Mouse (Mus musculus) embryonic facial prominence, embryonic 12.5 days (tissue): ENCODE results near the gene Popdc2. TPM values are rescaled to one million over a fixed set of nuclear protein-coding genes. Genes with fewer than 3 reads are reported as not detected.
A peak's percentile ranks its signal among the peaks of the same experiment; 100 is the strongest.

Source experiments
- ATAC-seq: fragments of 200-750 bp; cut with Nextera tagmentation; 2 replicates; pipeline ENCODE4 v1.8.0; 2017; ENCODE audit not compliant: insufficient number of reproducible peaks, insufficient read depth, low FRiP score, low TSS enrichment
- H3K27ac ChIP-seq: fragments of 300-500 bp; sonication (generic); 2 replicates; pipeline ENCODE4 v1.5.1; 2016; ENCODE audit warnings: mild to moderate bottlenecking
- H3K27me3 ChIP-seq: fragments of 300-500 bp; sonication (generic); 2 replicates; pipeline ENCODE4 v1.6.1; 2016; ENCODE audit warnings: mild to moderate bottlenecking, moderate library complexity
- H3K36me3 ChIP-seq: fragments of 300-500 bp; sonication (generic); 2 replicates; pipeline ENCODE4 v1.6.1; 2016; ENCODE audit warnings: mild to moderate bottlenecking
- H3K4me1 ChIP-seq: fragments of 300-500 bp; sonication (generic); 2 replicates; pipeline ENCODE4 v1.6.1; 2016
- H3K4me2 ChIP-seq: fragments of 300-500 bp; sonication (generic); replicated peaks from 2 replicates; pipeline ENCODE4 v1.6.1; 2016; ENCODE audit warnings: mild to moderate bottlenecking, moderate library complexity
- H3K4me3 ChIP-seq: fragments of 300-500 bp; sonication (generic); 2 replicates; pipeline ENCODE4 v1.5.1; 2016; ENCODE audit warnings: mild to moderate bottlenecking
- H3K9ac ChIP-seq: fragments of 300-500 bp; sonication (generic); 2 replicates; pipeline ENCODE4 v1.6.1; 2016; ENCODE audit warnings: mild to moderate bottlenecking, moderate library complexity
- H3K9me3 ChIP-seq: fragments of 300-500 bp; sonication (generic); 2 replicates; pipeline ENCODE4 v1.6.1; 2016; ENCODE audit warnings: mild to moderate bottlenecking, moderate library complexity
- WGBS: fragments of 180-500 bp; shearing (Covaris S2); methylation state at CpG from one replicate; pipeline ENCODE4 v1.1.7; 2016; 5-methylcytosine and 5-hydroxymethylcytosine counted together
- polyA plus RNA-seq: library from polyadenylated mRNA; unstranded; fragments of >200 nt; fragmentation: Nextera tagmentation; extraction: Ambion mirVana; gene quantifications from 2 replicates; pipeline ENCODE4 v1.2.1, GENCODE M21; 2016

Popdc2 gene
- polyA plus RNA-seq, 1 experiment from 2014 or later = 1.4 TPM

DNA sequence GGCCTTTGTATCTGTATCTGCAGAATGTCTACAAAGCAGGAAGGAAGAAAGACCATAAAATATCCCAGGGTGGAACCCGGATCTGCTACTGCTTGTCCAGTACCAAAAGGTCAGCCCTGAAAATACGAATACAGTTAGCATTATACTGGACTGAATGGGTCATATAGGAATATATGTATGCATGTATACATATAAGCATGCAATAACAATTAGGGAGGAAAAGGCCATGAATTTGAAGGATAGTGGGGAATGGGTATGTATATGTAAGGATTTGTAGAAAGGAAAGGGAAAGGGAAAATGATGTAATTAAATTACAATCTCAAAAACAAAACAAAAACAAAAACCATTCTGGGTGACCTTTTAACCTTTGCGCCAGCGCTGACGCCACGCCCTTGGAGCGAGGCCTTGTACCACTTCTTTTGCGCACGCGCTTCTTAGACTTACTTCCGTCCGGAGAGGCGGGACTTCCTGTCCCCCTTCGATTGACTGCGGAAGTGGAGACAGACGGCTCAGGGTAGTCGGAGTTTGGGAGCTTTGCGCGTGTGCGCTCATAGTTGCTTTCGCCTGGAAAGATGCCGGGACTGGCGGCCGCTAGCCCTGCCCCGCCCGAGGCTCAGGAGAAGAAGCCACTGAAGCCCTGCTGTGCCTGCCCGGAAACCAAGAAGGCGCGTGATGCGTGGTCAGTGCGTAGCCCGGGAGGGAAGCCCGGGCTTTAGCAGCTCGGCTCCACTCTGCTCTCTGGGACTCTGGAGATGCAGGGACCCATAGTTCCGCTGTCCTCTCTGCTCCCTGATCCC, 15.3 kb upstream of the Popdc2 start, which contains the start of the genes Cox17 and Gm21987:
Gene Cox17, plus strand, starts transcription at position 463 of the 797 bp plus-strand sequence.
Gene Gm21987, plus strand, starts transcription at position 512 of the 797 bp plus-strand sequence.
- Histone ChIP-seq H3K27me3 (no peaks in the 10 kb centered on the region), H3K9me3 (no peaks in the 10 kb centered on the region), H3K4me1 (peaks cover 11% of the 10 kb centered on the region), H3K4me3 (peak within 1 kb of the TSS; percentile 88), H3K27ac (peak within 1 kb of the TSS; percentile 86), H3K36me3 (peaks cover 21% of the 10 kb centered on the region), H3K9ac (peak within 1 kb of the TSS; percentile 89), H3K4me2 (peak within 1 kb of the TSS; percentile 71)
- peak; percentile 93 for ATAC-seq
- 3% methylated on average over 35 of the region's 35 CpGs for WGBS

DNA sequence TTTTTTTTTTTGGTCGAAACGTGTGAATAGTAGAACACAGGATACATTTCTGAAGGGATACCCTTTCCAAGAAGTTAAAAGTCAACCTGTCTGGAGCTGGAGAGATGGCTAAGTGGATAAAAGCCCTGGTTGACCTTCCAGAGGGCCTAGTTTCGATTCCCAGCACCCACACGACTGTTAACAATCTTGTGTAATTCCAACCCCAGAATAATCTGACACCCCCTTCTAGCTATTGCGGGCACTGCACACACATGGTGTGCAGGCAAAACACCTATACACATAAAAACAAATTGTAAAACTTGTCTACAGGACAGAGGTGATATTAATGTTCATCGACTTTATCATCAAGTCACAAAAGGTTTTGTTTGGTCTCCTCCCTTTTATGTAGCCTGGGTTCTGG, 14.4 kb upstream of the Popdc2 start:
- H3K9ac ChIP-seq = no peak overlapping the region
- H3K27ac ChIP-seq = no peak overlapping the region
- peaks cover 27% of the 10 kb centered on the region for H3K36me3 ChIP-seq
- H3K27me3 ChIP-seq = no peaks in the 10 kb centered on the region
- peaks cover 8% of the 10 kb centered on the region for H3K4me1 ChIP-seq
- H3K4me2 ChIP-seq = peak overlapping the region; percentile 71
- no peaks in the 10 kb centered on the region for H3K9me3 ChIP-seq
- peak overlapping the region; percentile 88 for H3K4me3 ChIP-seq
- no peak for ATAC-seq
- WGBS = 54% methylated on average over 6 of the region's 6 CpGs

DNA sequence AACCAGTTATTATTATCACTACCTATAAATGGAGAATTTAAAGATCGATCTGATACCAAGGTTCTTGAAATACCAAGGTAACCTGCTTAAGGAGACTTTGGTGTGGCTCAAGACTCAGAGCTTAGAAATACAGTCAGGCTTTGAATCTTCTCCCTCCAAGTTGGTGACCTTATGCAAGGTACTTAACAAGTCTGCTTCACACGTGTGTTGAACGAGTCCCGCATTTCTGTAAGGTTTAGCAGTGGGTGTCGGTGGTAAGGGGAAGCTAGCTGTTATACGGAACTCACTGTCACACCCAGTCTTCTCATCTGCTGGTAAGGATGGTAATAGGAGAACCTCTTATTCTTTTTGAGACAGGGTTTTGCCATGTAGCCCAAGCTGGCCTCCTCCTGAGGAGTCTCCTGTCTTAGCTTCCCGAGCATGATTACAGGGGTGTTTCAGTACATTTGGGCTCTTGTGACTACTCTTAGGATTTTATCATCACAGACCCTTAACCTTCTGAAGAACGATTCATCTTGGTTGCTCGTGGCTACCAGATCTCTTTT, 13.7 kb upstream of the Popdc2 start:
- Histone ChIP-seq H3K9me3 (no peaks in the 10 kb centered on the region), H3K9ac (no peak overlapping the region), H3K27me3 (no peaks in the 10 kb centered on the region), H3K4me3 (no peak overlapping the region), H3K4me2 (0 out of 2 replicates have a peak overlapping the region, but pooled peaks have one; percentile 71), H3K4me1 (peaks cover 8% of the 10 kb centered on the region), H3K27ac (no peak overlapping the region), H3K36me3 (peaks cover 27% of the 10 kb centered on the region)
- ATAC-seq = no peak
- WGBS = 91% methylated on average over 9 of the region's 9 CpGs

DNA sequence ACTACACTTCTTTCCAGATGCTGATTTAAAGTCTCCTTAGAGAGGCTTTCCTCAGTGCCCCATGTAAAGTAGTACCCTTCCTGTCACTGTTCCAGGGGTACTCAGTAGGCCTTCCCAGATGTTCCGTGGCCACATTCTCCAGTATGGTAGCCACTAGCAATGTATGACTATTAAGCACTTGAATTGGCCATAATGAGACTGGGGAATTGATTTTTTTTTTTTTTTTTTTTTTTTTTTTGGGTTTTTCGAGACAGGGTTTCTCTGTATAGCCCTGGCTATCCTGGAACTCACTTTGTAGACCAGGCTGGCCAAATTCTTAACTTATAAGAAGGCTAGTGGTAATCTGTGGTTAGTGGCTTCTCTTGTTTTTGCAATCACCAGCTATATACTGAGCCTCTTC, 12.1 kb upstream of the Popdc2 start:
- WGBS = 84% methylated on average over 2 of the region's 2 CpGs
- no peak overlapping the region for H3K27ac ChIP-seq
- peaks cover 27% of the 10 kb centered on the region for H3K36me3 ChIP-seq
- no peak overlapping the region for H3K9ac ChIP-seq
- no peaks in the 10 kb centered on the region for H3K9me3 ChIP-seq
- no peak overlapping the region for H3K4me3 ChIP-seq
- no peaks in the 10 kb centered on the region for H3K27me3 ChIP-seq
- no peak for ATAC-seq
- H3K4me1 ChIP-seq = peaks cover 5% of the 10 kb centered on the region
- H3K4me2 ChIP-seq = no peak overlapping the region

DNA sequence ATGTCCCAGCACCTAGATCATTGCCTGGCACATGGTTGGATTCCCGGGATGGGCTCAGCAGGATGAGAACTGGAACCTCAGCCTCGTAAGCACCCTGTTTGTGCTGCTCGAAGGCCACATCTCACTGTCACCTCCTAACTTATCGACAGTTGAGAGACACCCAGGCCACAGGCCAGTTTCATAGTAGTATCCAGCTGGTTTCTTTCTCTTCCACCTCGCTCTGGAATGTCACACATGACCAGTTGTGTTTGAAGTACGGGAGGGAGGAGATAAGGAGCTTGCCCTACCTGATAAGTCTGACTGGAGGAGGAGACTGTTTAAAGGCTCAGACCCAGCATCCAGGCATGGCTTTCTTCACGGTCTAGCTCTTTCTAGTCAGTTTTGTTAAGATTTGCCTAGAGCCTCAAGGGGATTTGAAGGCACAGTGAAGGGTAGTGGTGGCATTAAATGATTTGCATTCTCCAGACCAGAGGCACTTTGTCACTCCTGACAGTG, 11.6 kb upstream of the Popdc2 start:
- Histone ChIP-seq H3K4me1 (peaks cover 5% of the 10 kb centered on the region), H3K36me3 (peaks cover 27% of the 10 kb centered on the region), H3K4me2 (no peak overlapping the region), H3K9ac (no peak overlapping the region), H3K27ac (no peak overlapping the region), H3K4me3 (no peak overlapping the region), H3K27me3 (no peaks in the 10 kb centered on the region), H3K9me3 (no peaks in the 10 kb centered on the region)
- no peak for ATAC-seq
- WGBS = 81% methylated on average over 7 of the region's 7 CpGs

DNA sequence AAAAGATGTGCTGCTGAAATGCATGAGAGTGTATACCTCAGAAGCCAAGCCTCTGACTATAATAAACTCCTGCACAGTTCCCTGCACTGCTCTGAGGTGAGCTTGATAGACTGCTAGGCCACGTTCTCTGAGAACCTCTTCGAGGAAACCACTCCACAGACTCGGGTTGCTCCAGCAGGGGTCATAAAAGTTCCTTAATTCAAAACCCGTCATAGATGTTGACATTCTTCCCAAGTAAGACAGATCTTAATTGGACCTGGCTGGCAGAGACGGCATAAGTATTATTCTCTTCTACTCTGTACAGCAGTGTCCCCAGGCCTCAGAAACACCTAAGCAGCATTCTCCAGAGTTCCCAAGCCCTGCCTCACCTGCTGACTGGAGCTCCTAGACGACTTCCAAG, 11.1 kb upstream of the Popdc2 start:
- ATAC-seq = no peak
- no peaks in the 10 kb centered on the region for H3K9me3 ChIP-seq

DNA sequence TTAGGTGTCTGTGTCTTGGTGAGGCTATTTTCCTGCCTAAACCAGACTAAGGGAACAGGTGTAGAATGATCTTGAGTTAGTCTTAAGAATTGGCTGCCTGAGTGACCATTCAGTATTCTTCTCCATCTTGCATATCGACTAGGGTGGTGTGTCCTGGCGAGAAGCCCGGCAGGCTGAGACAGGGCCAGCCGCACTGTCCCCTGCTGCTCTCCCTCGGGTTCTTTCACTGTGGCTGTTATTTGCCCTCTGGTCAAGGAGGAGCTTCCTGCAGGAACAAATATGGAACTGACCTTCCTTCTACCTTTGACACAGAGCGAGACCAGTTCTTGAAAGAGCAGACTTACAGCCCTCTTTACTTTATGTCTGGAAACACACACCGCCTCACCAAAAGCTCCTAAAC, 10.0 kb upstream of the Popdc2 start:
- ATAC-seq = no peak
- no peak overlapping the region for H3K4me2 ChIP-seq
- WGBS = 82% methylated on average over 7 of the region's 7 CpGs

More for the DNA sequence above, 11.1 kb upstream of the Popdc2 start:
- Histone ChIP-seq H3K9ac (no peak overlapping the region), H3K4me1 (peaks cover 5% of the 10 kb centered on the region), H3K27me3 (no peaks in the 10 kb centered on the region), H3K4me3 (no peak overlapping the region), H3K27ac (no peak overlapping the region), H3K36me3 (peaks cover 27% of the 10 kb centered on the region), H3K4me2 (no peak overlapping the region)
- WGBS = 79% methylated on average over 6 of the region's 6 CpGs

DNA sequence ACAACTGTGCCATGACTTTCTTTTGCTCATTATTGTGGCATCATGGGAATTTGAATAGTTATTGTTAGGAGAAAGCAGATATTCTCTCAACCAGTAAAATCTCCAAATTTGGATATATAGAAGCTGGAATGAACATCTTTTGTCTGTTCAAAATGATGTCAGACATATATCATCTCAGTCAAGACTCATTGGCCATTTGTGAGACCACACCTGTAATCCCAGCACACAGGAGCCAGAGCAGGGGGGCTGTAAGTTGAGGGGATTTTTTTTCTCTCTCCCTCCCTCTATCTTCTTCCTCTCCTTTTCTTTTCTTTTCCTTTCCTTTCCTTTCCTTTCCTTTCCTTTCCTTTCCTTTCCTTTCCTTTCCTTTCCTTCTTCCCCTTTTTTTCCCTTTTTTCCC, 9.2 kb upstream of the Popdc2 start:
- H3K4me1 ChIP-seq = peaks cover under 1% of the 10 kb centered on the region; the same call in 1 of the 2 replicates
- no peaks in the 10 kb centered on the region for H3K9me3 ChIP-seq
- H3K27ac ChIP-seq = no peak overlapping the region
- no peak overlapping the region for H3K9ac ChIP-seq
- no peak overlapping the region for H3K4me2 ChIP-seq
- no peaks in the 10 kb centered on the region for H3K27me3 ChIP-seq
- ATAC-seq = no peak
- no peak overlapping the region for H3K4me3 ChIP-seq
- H3K36me3 ChIP-seq = peaks cover 27% of the 10 kb centered on the region

More for the DNA sequence above, 10.0 kb upstream of the Popdc2 start:
- Histone ChIP-seq H3K27ac (no peak overlapping the region), H3K4me3 (no peak overlapping the region), H3K27me3 (no peaks in the 10 kb centered on the region), H3K36me3 (peaks cover 27% of the 10 kb centered on the region), H3K9ac (no peak overlapping the region), H3K9me3 (no peaks in the 10 kb centered on the region), H3K4me1 (peaks cover 5% of the 10 kb centered on the region)

DNA sequence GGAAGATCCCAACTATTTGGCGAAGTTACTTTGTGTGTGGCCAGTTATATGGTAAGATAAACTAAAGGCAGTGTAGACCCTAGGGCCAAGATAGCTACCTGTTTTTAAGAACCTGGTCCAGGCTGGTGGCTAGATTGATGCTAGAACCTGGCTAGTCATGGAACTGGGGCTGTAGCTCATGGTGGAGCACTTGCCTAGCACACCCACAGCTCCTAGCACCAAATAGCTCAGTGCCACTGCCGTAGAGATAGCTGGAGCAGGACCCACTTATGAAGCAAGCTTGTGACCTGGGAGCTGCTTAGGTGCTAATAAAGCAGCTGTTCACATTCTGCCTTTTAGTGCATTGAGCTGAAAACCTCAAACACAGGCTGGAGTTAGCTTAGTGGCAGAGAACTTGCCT, 8.4 kb upstream of the Popdc2 start:
- 97% methylated on average over 2 of the region's 2 CpGs for WGBS
- Histone ChIP-seq H3K9ac (no peak overlapping the region), H3K4me2 (no peak overlapping the region)

DNA sequence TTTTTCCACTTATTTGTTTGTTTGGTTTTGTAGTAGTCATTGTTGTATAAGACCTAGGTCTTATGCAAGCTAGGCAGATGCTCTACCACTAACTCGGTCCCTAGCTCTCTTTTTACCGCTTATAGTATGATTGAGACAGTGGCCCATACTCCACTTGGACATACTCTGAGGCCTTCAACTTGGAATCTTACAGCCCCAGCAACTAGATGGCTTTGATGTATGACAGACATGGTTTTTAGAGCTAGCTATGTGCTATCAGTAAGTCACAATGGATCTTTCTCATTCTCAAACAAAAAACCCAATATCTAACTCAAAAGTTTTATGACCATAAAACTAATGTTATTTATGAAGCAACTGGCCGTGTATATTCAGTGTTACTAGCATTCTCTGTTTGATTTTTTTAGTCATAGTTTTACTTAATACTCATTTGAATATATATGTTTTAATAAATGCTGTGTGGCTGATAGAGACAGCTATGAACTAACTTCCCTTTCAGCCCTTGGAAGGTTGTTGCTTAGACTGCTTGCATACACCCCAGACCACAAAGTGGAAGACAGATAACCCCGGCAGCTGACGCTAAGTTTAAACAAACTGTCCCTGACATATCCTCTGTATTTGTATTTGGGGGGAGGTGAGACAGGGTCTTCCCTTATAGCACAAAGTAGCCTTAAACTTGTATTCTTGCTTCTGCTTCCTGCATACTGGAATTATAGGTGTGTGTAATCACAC, 7.7 kb upstream of the Popdc2 start:
- Histone ChIP-seq H3K36me3 (peaks cover 23% of the 10 kb centered on the region), H3K4me1 (no peaks in the 10 kb centered on the region), H3K9ac (no peak overlapping the region), H3K27me3 (no peaks in the 10 kb centered on the region), H3K27ac (no peak overlapping the region), H3K4me2 (no peak overlapping the region), H3K9me3 (no peaks in the 10 kb centered on the region), H3K4me3 (no peak overlapping the region)
- ATAC-seq = no peak
- 93% methylated on average over 5 of the region's 5 CpGs for WGBS

More for the DNA sequence above, 8.4 kb upstream of the Popdc2 start:
- Histone ChIP-seq H3K4me3 (no peak overlapping the region), H3K27me3 (no peaks in the 10 kb centered on the region), H3K4me1 (no peaks in the 10 kb centered on the region), H3K9me3 (no peaks in the 10 kb centered on the region), H3K27ac (no peak overlapping the region), H3K36me3 (peaks cover 27% of the 10 kb centered on the region)
- ATAC-seq = no peak

DNA sequence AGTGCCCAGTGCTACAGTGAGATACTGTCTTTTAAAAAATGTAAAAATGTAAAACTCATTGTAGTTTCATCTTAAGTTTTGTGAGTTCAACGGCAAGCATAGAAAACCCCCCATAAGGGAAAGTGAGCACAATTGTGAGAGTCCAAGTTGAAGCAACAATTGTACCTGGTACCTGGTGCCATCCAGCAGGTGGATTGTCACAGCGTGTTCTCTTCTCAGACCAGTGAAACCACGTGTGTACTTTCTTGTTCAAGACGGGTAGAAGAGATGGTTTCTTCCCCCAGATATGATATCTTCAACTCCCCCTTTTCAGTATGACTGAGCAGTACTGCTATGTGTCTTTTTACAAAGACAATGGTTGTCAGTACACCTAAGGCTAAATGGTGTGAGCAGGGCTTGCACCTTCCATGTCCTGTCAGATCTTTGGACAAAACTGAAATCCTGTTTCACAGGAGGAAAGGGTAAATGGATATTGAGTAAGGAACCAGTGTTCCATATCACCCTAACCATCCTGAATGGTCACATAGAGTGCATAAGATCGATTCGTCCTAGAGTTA, 3.7 kb upstream of the Popdc2 start:
- H3K36me3 ChIP-seq = no peaks in the 10 kb centered on the region
- no peaks in the 10 kb centered on the region for H3K9me3 ChIP-seq
- no peak overlapping the region for H3K4me3 ChIP-seq
- ATAC-seq = no peak
- H3K4me2 ChIP-seq = no peak overlapping the region
- no peak overlapping the region for H3K27ac ChIP-seq
- 89% methylated on average over 6 of the region's 6 CpGs for WGBS
- H3K9ac ChIP-seq = no peak overlapping the region
- H3K4me1 ChIP-seq = peaks cover 7% of the 10 kb centered on the region; the same call in 1 of the 2 replicates
- H3K27me3 ChIP-seq = no peaks in the 10 kb centered on the region
